Mouse (Mus musculus): Measurements from ENCODE around the gene Scd2. TPM values are rescaled to one million over a fixed set of nuclear protein-coding genes. Genes with fewer than 3 reads are reported as not detected.

The Scd2 gene
- polyA plus RNA-seq, 1 experiment from 2014 or later = 255 TPM

Small RNA genes within 50 kb of the gene (microRNA-seq; reads per million reads assigned to microRNA genes)
- gene Mir5114 = not detected

Other genes with a start within 250 kb of the Scd2 start
- gene Erlin1, start 223.9 kb upstream of the Scd2 start, polyA plus RNA-seq (2015; fragmentation: Nextera tagmentation; extraction: Ambion mirVana) = 20.2 and 20.4 TPM in 2 replicates
- gene Chuk, start 186.2 kb upstream of the Scd2 start, polyA plus RNA-seq (2015; fragmentation: Nextera tagmentation; extraction: Ambion mirVana) = 58.5 and 61.2 TPM in 2 replicates
- gene Cwf19l1, start 157.8 kb upstream of the Scd2 start, polyA plus RNA-seq (2015; fragmentation: Nextera tagmentation; extraction: Ambion mirVana) = 29.8 and 36.7 TPM in 2 replicates
- gene Bloc1s2, start 147.2 kb upstream of the Scd2 start, polyA plus RNA-seq (2015; fragmentation: Nextera tagmentation; extraction: Ambion mirVana) = 168 and 171 TPM in 2 replicates
- gene Pkd2l1, start 101.2 kb upstream of the Scd2 start, polyA plus RNA-seq (2015; fragmentation: Nextera tagmentation; extraction: Ambion mirVana) = 1.8 and 2.3 TPM in 2 replicates
- gene Scd3, start 90.4 kb upstream of the Scd2 start, polyA plus RNA-seq (2015; fragmentation: Nextera tagmentation; extraction: Ambion mirVana) = 2.7 and 2.9 TPM in 2 replicates
- 0.06 TPM in 1 of 2 replicates, not detected in the other for gene Scd4, start 39.4 kb downstream of the Scd2 start, polyA plus RNA-seq (2015; fragmentation: Nextera tagmentation; extraction: Ambion mirVana)
- gene Scd1, start 114.2 kb downstream of the Scd2 start, polyA plus RNA-seq (2015; fragmentation: Nextera tagmentation; extraction: Ambion mirVana) = 5.2 and 5.8 TPM in 2 replicates
- 0.54 and 0.89 TPM in 2 replicates for gene Wnt8b, start 199.8 kb downstream of the Scd2 start, polyA plus RNA-seq (2015; fragmentation: Nextera tagmentation; extraction: Ambion mirVana)

All from neural tube, embryonic 13.5 days (tissue).